ENCODE assay signal across 9 mouse cellular contexts in the genomic region with DNA sequence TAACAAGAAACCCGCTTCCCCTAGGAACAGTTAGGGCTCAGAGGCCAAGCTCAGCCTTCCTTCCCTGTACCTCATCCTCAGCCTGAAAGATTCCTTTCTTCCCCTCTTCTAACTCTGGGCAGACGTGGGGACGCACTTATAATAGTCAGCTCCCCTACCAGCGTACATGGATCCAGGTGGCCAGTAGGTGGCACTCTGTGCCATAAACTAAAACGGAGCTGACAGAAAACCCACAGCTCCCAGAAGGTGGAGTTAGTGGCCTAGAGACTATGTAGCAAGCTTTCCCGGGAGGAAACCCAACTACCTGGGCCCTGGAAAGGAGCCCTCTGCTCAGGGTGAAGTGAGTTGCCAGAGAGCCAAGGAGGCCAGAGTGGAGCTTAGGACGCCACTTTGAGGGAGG. TPM values are rescaled to one million over a fixed set of nuclear protein-coding genes. Genes with fewer than 3 reads are reported as not detected.
DNase-seq lines count a peak whose midpoint lies in the region; TF ChIP-seq lines count a peak whose summit lies in the region.
"Had no signal": no experiment of that assay in that cellular context is flagged by ENCODE, and none has a peak within 500 bp of the region (broad histone marks: within the 10 kb centered on the region; RNA-seq: fewer than 3 reads in every experiment).

No protein-coding gene starts in this region.

- H3K4me1 ChIP-seq in liver, adult 2 months (ENCODE audit: control insufficient read depth, insufficient read depth, low read length) = no peaks in the 10 kb centered on the region

- no peaks in the 10 kb centered on the region for H3K36me3 ChIP-seq in liver, adult 2 months (ENCODE audit: control insufficient read depth, insufficient read depth, low read length)

- TF ChIP-seq POLR2A in liver, adult 2 months (IDR thresholded peaks at IDR 0.05; ENCODE audit: extremely low read depth, insufficient read depth, low read length) = no peak

- H3K79me2 ChIP-seq in liver, adult 2 months (ENCODE audit: control insufficient read depth, insufficient read depth, low read length) = no peaks in the 10 kb centered on the region

- H3K9ac ChIP-seq in liver, adult 2 months (ENCODE audit: low read depth, low read length) = no peak overlapping the region

- WGBS in liver, adult 2 months = 17% methylated on average over 7 of the region's 7 CpGs

- no peak overlapping the region for H3K27ac ChIP-seq in liver, adult 2 months (replicated peaks; ENCODE audit: insufficient read depth, low read depth, low read length)

- DNase-seq in urinary bladder, adult 18-20 months (ENCODE audit: low spot score in 2 of 2) = peak; percentile 26 to 55
- no peak for DNase-seq in urinary bladder, postnatal 10 days (ENCODE audit: low spot score)
- DNase-seq in cerebellum, adult 9-10 months = peak; percentile 83
- DNase-seq in frontal cortex, postnatal 14 days (ENCODE audit: low spot score in 2 of 2) = peak; percentile 60 to 69
- peak; percentile 90 for DNase-seq in kidney, adult 9 months
- DNase-seq in liver, adult 2 months (ENCODE audit: extremely low read depth, low read depth, low spot score) = peak; percentile 66
- DNase-seq in ovary, postnatal 14 days (ENCODE audit: low spot score) = peak; percentile 58
- DNase-seq in thymus, adult 18-20 months = peak; percentile 10 to 21

- H3K4me3 ChIP-seq in liver, adult 2 months (ENCODE audit: insufficient read depth, low read depth, low read length) = no peak overlapping the region
- H3K4me3 ChIP-seq: erythroblast, embryonic 14.5 days had no signal

- TF ChIP-seq CTCF in liver, adult 2 months (IDR thresholded peaks at IDR 0.05; ENCODE audit: low read depth, low read length) = peak; percentile 77

- no peaks in the 10 kb centered on the region for H3K27me3 ChIP-seq in liver, adult 2 months (ENCODE audit: control insufficient read depth, insufficient read depth, low read length)

RNA-seq across cellular contexts. Expression of a gene that starts 18.3 kb away (rescaled TPM):
- total RNA-seq in liver, adult 2 months (2014; rRNA removed) = 1.0 and 1.1 TPM in 2 replicates
- 1.4 and 3.1 TPM in 2 replicates for polyA plus RNA-seq in liver, adult 2 months (2012; rRNA removed)
- polyA plus RNA-seq: erythroblast, embryonic 14.5 days had no signal

RNA-seq across cellular contexts. Expression of a gene that starts 32.2 kb away (rescaled TPM):
- 0.81 and 0.83 TPM in 2 replicates for total RNA-seq in liver, adult 2 months (2014; rRNA removed)
- 0.32 and 0.60 TPM in 2 replicates for polyA plus RNA-seq in liver, adult 2 months (2012; rRNA removed)
- polyA plus RNA-seq: erythroblast, embryonic 14.5 days had no signal
